Mouse (Mus musculus) E14TG2a.4 (cell line): ENCODE measurements at regions not wholly inside any gene's neighbourhood (a gene's known extent, or its start where the extent isn't known, plus 50 kb on each side); places are given as distances from the start of the nearest gene placed in this dataset.

Experiments used
- CTCF ChIP-seq: conservative IDR thresholded peaks from 2 replicates; pipeline ENCODE4 v1.5.1; 2014; ENCODE audit warnings: low read length
- NANOG ChIP-seq: IDR thresholded peaks from 2 replicates; pipeline ENCODE4 v1.6.1; 2014; ENCODE audit warnings: borderline replicate concordance, low read length, mixed read lengths
- POU5F1 ChIP-seq: IDR thresholded peaks from 2 replicates; pipeline ENCODE4 v1.6.1; 2014; ENCODE audit warnings: low read length, borderline replicate concordance

DNA sequence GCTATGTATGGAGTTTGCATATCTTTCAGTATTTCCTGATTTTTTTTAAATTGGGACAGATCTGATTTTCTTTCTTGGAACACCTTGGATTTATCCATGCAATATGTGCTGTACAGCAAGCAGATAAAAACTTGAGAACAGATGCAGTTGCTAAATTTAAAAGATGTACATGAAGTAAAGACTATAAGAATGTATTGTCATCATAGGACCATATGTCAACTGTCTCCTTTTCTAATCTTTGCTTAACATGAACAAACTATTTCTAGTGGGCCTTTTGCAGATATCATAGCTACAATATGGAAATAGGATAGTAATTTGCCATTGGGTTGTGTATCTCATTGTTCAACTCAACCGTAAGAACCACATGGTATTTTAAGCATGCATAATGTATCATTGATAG, 435.7 kb downstream of the Bmp2 start:
- TF ChIP-seq CTCF = no peak
- TF ChIP-seq NANOG = no peak
- TF ChIP-seq POU5F1 = no peak
